Mouse (Mus musculus): ENCODE results near the gene Flvcr2. TPM values are rescaled to one million over a fixed set of nuclear protein-coding genes. Genes with fewer than 3 reads are reported as not detected.
A peak's percentile ranks its signal among the peaks of the same experiment; 100 is the strongest.

Gene Flvcr2
- polyA plus RNA-seq, 1 experiment from 2014 or later: 2.3 TPM

- H3K9ac ChIP-seq: no peak overlapping the region
- no peaks in the 10 kb centered on the region for H3K4me1 ChIP-seq
- H3K27me3 ChIP-seq: no peaks in the 10 kb centered on the region
- no peaks in the 10 kb centered on the region for H3K9me3 ChIP-seq (replicated peaks)
- WGBS: 73% methylated on average over 2 of the region's 2 CpGs
- H3K4me3 ChIP-seq (replicated peaks): no peak overlapping the region
- no peaks in the 10 kb centered on the region for H3K36me3 ChIP-seq
- no peak overlapping the region for H3K27ac ChIP-seq (replicated peaks)
- H3K4me2 ChIP-seq (replicated peaks): no peak overlapping the region
- no peak for ATAC-seq (ENCODE audit: insufficient number of reproducible peaks, low FRiP score, low TSS enrichment, low read depth)
Measured at GRCm38 (mm10) chr12:85736203-85736602, 10.1 kb upstream of the Flvcr2 start.

- H3K27ac ChIP-seq (replicated peaks): no peak overlapping the region
- no peaks in the 10 kb centered on the region for H3K9me3 ChIP-seq (replicated peaks)
- no peak for ATAC-seq (ENCODE audit: insufficient number of reproducible peaks, low FRiP score, low TSS enrichment, low read depth)
- H3K27me3 ChIP-seq: no peaks in the 10 kb centered on the region
- H3K4me1 ChIP-seq: no peaks in the 10 kb centered on the region
- no peak overlapping the region for H3K4me2 ChIP-seq (replicated peaks)
- WGBS: 87% methylated on average over 3 of the region's 3 CpGs
- no peak overlapping the region for H3K9ac ChIP-seq
- no peaks in the 10 kb centered on the region for H3K36me3 ChIP-seq
- no peak overlapping the region for H3K4me3 ChIP-seq (replicated peaks)
Measured at GRCm38 (mm10) chr12:85736960-85737359, 9.4 kb upstream of the Flvcr2 start.

GRCm38 (mm10) chr12:85746696-85747219, 419 bp downstream of the Flvcr2 start:
- no peaks in the 10 kb centered on the region for H3K36me3 ChIP-seq
- ATAC-seq (ENCODE audit: insufficient number of reproducible peaks, low FRiP score, low TSS enrichment, low read depth): 0 out of 2 replicates have a peak, but pooled peaks have one; percentile 15
- H3K4me1 ChIP-seq: peaks cover 13% of the 10 kb centered on the region
- no peaks in the 10 kb centered on the region for H3K9me3 ChIP-seq (replicated peaks)
- 19% methylated on average over 21 of the region's 21 CpGs for WGBS
- H3K9ac ChIP-seq: peak overlapping the region; percentile 31; the same call in 1 of the 2 replicates
- H3K27ac ChIP-seq (replicated peaks): no peak overlapping the region
- peak overlapping the region; percentile 55 for H3K4me3 ChIP-seq (replicated peaks)
- H3K4me2 ChIP-seq (replicated peaks): peak overlapping the region; percentile 98
- peaks cover 6% of the 10 kb centered on the region; the same call in 1 of the 2 replicates for H3K27me3 ChIP-seq

- no peaks in the 10 kb centered on the region for H3K9me3 ChIP-seq (replicated peaks)
- H3K4me1 ChIP-seq: peaks cover 13% of the 10 kb centered on the region
- H3K36me3 ChIP-seq: no peaks in the 10 kb centered on the region
- H3K9ac ChIP-seq: no peak overlapping the region
- H3K4me3 ChIP-seq (replicated peaks): no peak overlapping the region
- no peak overlapping the region for H3K27ac ChIP-seq (replicated peaks)
- peak overlapping the region; percentile 98; the same call in 1 of the 2 replicates for H3K4me2 ChIP-seq (replicated peaks)
- no peak for ATAC-seq (ENCODE audit: insufficient number of reproducible peaks, low FRiP score, low TSS enrichment, low read depth)
- peaks cover 6% of the 10 kb centered on the region; the same call in 1 of the 2 replicates for H3K27me3 ChIP-seq
- 86% methylated on average over 10 of the region's 10 CpGs for WGBS
Measured at GRCm38 (mm10) chr12:85747343-85747742, 1.0 kb downstream of the Flvcr2 start.

- no peak for ATAC-seq (ENCODE audit: insufficient number of reproducible peaks, low FRiP score, low TSS enrichment, low read depth)
- no peak overlapping the region for H3K4me3 ChIP-seq (replicated peaks)
Measured at GRCm38 (mm10) chr12:85749861-85750260, 3.5 kb downstream of the Flvcr2 start.

GRCm38 (mm10) chr12:85752116-85752515, 5.8 kb downstream of the Flvcr2 start:
- H3K4me2 ChIP-seq (replicated peaks): no peak overlapping the region
- no peak overlapping the region for H3K4me3 ChIP-seq (replicated peaks)
- peaks cover 4% of the 10 kb centered on the region; the same call in 1 of the 2 replicates for H3K27me3 ChIP-seq
- no peaks in the 10 kb centered on the region for H3K9me3 ChIP-seq (replicated peaks)
- no peaks in the 10 kb centered on the region for H3K36me3 ChIP-seq
- H3K4me1 ChIP-seq: no peaks in the 10 kb centered on the region
- H3K9ac ChIP-seq: no peak overlapping the region
- ATAC-seq (ENCODE audit: insufficient number of reproducible peaks, low FRiP score, low TSS enrichment, low read depth): no peak
- WGBS: 82% methylated on average over 6 of the region's 6 CpGs
- no peak overlapping the region for H3K27ac ChIP-seq (replicated peaks)

More at GRCm38 (mm10) chr12:85749861-85750260, 3.5 kb downstream of the Flvcr2 start:
- H3K27ac ChIP-seq (replicated peaks): no peak overlapping the region
- H3K4me2 ChIP-seq (replicated peaks): no peak overlapping the region
- H3K4me1 ChIP-seq: peaks cover 13% of the 10 kb centered on the region
- no peaks in the 10 kb centered on the region for H3K36me3 ChIP-seq
- H3K9me3 ChIP-seq (replicated peaks): no peaks in the 10 kb centered on the region
- H3K9ac ChIP-seq: no peak overlapping the region
- WGBS: 84% methylated on average over 9 of the region's 9 CpGs
- H3K27me3 ChIP-seq: peaks cover 6% of the 10 kb centered on the region; the same call in 1 of the 2 replicates

GRCm38 (mm10) chr12:85753223-85753622, 6.9 kb downstream of the Flvcr2 start:
- WGBS: 39% methylated on average over 2 of the region's 2 CpGs
- no peak overlapping the region for H3K9ac ChIP-seq
- no peak for ATAC-seq (ENCODE audit: insufficient number of reproducible peaks, low FRiP score, low TSS enrichment, low read depth)
- no peaks in the 10 kb centered on the region for H3K36me3 ChIP-seq
- no peaks in the 10 kb centered on the region for H3K9me3 ChIP-seq (replicated peaks)
- H3K27ac ChIP-seq (replicated peaks): no peak overlapping the region
- H3K4me3 ChIP-seq (replicated peaks): no peak overlapping the region
- H3K27me3 ChIP-seq: no peaks in the 10 kb centered on the region
- no peaks in the 10 kb centered on the region for H3K4me1 ChIP-seq
- no peak overlapping the region for H3K4me2 ChIP-seq (replicated peaks)

- Histone ChIP-seq H3K9ac (no peak overlapping the region), H3K27ac (replicated peaks) (no peak overlapping the region), H3K36me3 (no peaks in the 10 kb centered on the region), H3K27me3 (no peaks in the 10 kb centered on the region), H3K4me3 (replicated peaks) (no peak overlapping the region), H3K4me1 (no peaks in the 10 kb centered on the region), H3K9me3 (replicated peaks) (no peaks in the 10 kb centered on the region), H3K4me2 (replicated peaks) (no peak overlapping the region)
- no peak for ATAC-seq (ENCODE audit: insufficient number of reproducible peaks, low FRiP score, low TSS enrichment, low read depth)
- WGBS: 56% methylated on average over 5 of the region's 5 CpGs
Measured at GRCm38 (mm10) chr12:85754611-85755265, 8.4 kb downstream of the Flvcr2 start.

GRCm38 (mm10) chr12:85756455-85756854, 10.1 kb downstream of the Flvcr2 start:
- Histone ChIP-seq H3K9ac (no peak overlapping the region), H3K4me1 (no peaks in the 10 kb centered on the region), H3K4me3 (replicated peaks) (no peak overlapping the region), H3K36me3 (no peaks in the 10 kb centered on the region), H3K27ac (replicated peaks) (no peak overlapping the region), H3K27me3 (no peaks in the 10 kb centered on the region), H3K4me2 (replicated peaks) (no peak overlapping the region), H3K9me3 (replicated peaks) (no peaks in the 10 kb centered on the region)
- WGBS: 83% methylated on average over 3 of the region's 3 CpGs
- no peak for ATAC-seq (ENCODE audit: insufficient number of reproducible peaks, low FRiP score, low TSS enrichment, low read depth)

GRCm38 (mm10) chr12:85757074-85757473, 10.7 kb downstream of the Flvcr2 start:
- WGBS: 72% methylated on average over 3 of the region's 3 CpGs
- no peak overlapping the region for H3K9ac ChIP-seq
- no peaks in the 10 kb centered on the region for H3K4me1 ChIP-seq
- no peaks in the 10 kb centered on the region for H3K27me3 ChIP-seq
- no peaks in the 10 kb centered on the region for H3K36me3 ChIP-seq
- ATAC-seq (ENCODE audit: insufficient number of reproducible peaks, low FRiP score, low TSS enrichment, low read depth): no peak
- no peaks in the 10 kb centered on the region for H3K9me3 ChIP-seq (replicated peaks)
- no peak overlapping the region for H3K4me3 ChIP-seq (replicated peaks)
- no peak overlapping the region for H3K4me2 ChIP-seq (replicated peaks)
- no peak overlapping the region for H3K27ac ChIP-seq (replicated peaks)

GRCm38 (mm10) chr12:85758741-85759140, 12.4 kb downstream of the Flvcr2 start:
- Histone ChIP-seq H3K36me3 (no peaks in the 10 kb centered on the region), H3K4me1 (no peaks in the 10 kb centered on the region), H3K4me2 (replicated peaks) (no peak overlapping the region), H3K4me3 (replicated peaks) (no peak overlapping the region), H3K27ac (replicated peaks) (no peak overlapping the region), H3K9ac (no peak overlapping the region), H3K27me3 (no peaks in the 10 kb centered on the region), H3K9me3 (replicated peaks) (no peaks in the 10 kb centered on the region)
- 86% methylated on average over 8 of the region's 8 CpGs for whole genome bisulfite sequencing
- no peak for ATAC-seq (ENCODE audit: insufficient number of reproducible peaks, low FRiP score, low TSS enrichment, low read depth)

- 82% methylated on average over 4 of the region's 4 CpGs for WGBS
Measured at GRCm38 (mm10) chr12:85761471-85761870, 15.1 kb downstream of the Flvcr2 start.

More at GRCm38 (mm10) chr12:85761471-85761870, 15.1 kb downstream of the Flvcr2 start:
- Histone ChIP-seq H3K9ac (no peak overlapping the region), H3K27me3 (no peaks in the 10 kb centered on the region), H3K9me3 (replicated peaks) (no peaks in the 10 kb centered on the region), H3K36me3 (no peaks in the 10 kb centered on the region), H3K4me3 (replicated peaks) (no peak overlapping the region), H3K4me2 (replicated peaks) (no peak overlapping the region), H3K4me1 (no peaks in the 10 kb centered on the region), H3K27ac (replicated peaks) (no peak overlapping the region)
- ATAC-seq (ENCODE audit: insufficient number of reproducible peaks, low FRiP score, low TSS enrichment, low read depth): no peak

Measured in embryonic facial prominence, embryonic 15.5 days (tissue).